Mouse (Mus musculus) liver, embryonic 16.5 days (tissue): Measurements from ENCODE around the gene Sulf2. TPM values are rescaled to one million over a fixed set of nuclear protein-coding genes. Genes with fewer than 3 reads are reported as not detected.

ENCODE experiments used
- ATAC-seq: fragments of 200-750 bp; cut with Nextera tagmentation; 2 replicates; pipeline ENCODE4 v1.8.0; 2017; ENCODE audit warnings: low read depth, mild to moderate bottlenecking, moderate number of reproducible peaks, moderate library complexity
- H3K27ac ChIP-seq: fragments of 300-500 bp; sonication (generic); 2 replicates; pipeline ENCODE4 v1.5.1; 2014; ENCODE audit warnings: mild to moderate bottlenecking, low read length
- H3K27me3 ChIP-seq: fragments of 300-500 bp; sonication (generic); 2 replicates; pipeline ENCODE4 v1.6.1; 2014; ENCODE audit warnings: low read depth, low read length, mixed read lengths; ENCODE audit not compliant: control insufficient read depth, insufficient read depth
- H3K36me3 ChIP-seq: fragments of 300-500 bp; sonication (generic); 2 replicates; pipeline ENCODE4 v1.6.1; 2014; ENCODE audit warnings: mild to moderate bottlenecking; ENCODE audit not compliant: control insufficient read depth, insufficient read depth
- H3K4me1 ChIP-seq: fragments of 300-500 bp; sonication (generic); 2 replicates; pipeline ENCODE4 v1.6.1; 2014; ENCODE audit warnings: low read depth, low read length, mixed read lengths; ENCODE audit not compliant: control insufficient read depth
- H3K4me2 ChIP-seq: fragments of 300-500 bp; sonication (generic); 2 replicates; pipeline ENCODE4 v1.6.1; 2014; ENCODE audit warnings: low read depth, low read length, mixed read lengths
- H3K4me3 ChIP-seq: fragments of 300-500 bp; sonication (generic); 2 replicates; pipeline ENCODE4 v1.5.1; 2014; ENCODE audit warnings: low read depth, mild to moderate bottlenecking, low read length
- H3K9ac ChIP-seq: fragments of 300-500 bp; sonication (generic); 2 replicates; pipeline ENCODE4 v1.6.1; 2014; ENCODE audit warnings: low read depth, low read length
- H3K9me3 ChIP-seq: fragments of 300-500 bp; sonication (generic); replicated peaks from 2 replicates; pipeline ENCODE4 v1.6.1; 2016; ENCODE audit warnings: low read length; ENCODE audit not compliant: control insufficient read depth
- WGBS: fragments of 180-500 bp; shearing (Covaris S2); extraction: QIAGEN DNeasy Blood & Tissue Kit; methylation state at CpG from one replicate; pipeline ENCODE4 v1.1.7; 2014; ENCODE audit not compliant: insufficient replicate concordance; 5-methylcytosine and 5-hydroxymethylcytosine counted together
- polyA plus RNA-seq: library from polyadenylated mRNA; unstranded; fragments of >200 nt; fragmentation: Nextera tagmentation; extraction: Ambion mirVana; gene quantifications from 2 replicates; pipeline ENCODE4 v1.2.1, GENCODE M21; 2015

Sulf2 gene
- polyA plus RNA-seq, 1 experiment from 2014 or later: 1.2 TPM

DNA sequence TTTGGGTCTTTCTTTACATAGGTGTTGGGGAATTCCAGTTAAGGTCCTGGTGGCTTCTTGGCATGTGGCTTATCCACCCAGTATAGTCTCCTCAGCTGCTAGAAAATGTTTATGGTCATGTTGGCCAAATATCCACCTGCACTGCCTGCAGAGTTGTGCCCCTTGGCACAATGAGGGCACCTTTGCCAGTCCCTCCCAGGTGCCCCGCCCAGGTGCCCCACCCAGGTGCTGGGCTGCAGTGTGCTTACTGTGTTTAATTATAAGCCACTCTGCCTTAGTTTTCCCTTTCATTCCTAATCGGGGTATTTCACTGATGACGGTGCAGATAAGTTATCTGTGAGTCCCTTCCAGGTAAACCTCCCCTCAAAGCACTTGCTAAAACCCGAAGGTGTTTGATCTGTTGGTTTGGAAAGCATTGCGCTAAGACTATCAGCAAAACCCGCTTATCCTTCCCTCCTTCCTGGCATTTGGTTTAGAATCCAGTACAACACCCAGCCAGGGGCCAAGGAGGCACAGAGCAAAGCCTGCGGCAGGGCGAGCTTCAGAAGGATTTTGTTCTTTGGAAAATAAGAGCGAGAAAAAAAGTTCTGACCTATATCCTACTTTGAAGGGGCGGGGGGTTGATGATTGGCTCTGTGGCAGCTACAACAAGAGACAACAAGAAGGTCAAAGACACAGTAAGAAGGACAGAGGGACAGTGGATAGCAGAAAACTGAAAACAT lies 7.4 kb downstream of the Sulf2 start:
- Histone ChIP-seq H3K27me3 (peaks cover 10% of the 10 kb centered on the region), H3K4me2 (no peak overlapping the region), H3K9me3 (no peaks in the 10 kb centered on the region), H3K4me1 (no peaks in the 10 kb centered on the region), H3K9ac (no peak overlapping the region), H3K36me3 (no peaks in the 10 kb centered on the region), H3K27ac (no peak overlapping the region), H3K4me3 (no peak overlapping the region)
- ATAC-seq: no peak
- WGBS: 55% methylated on average over 10 of the region's 10 CpGs

DNA sequence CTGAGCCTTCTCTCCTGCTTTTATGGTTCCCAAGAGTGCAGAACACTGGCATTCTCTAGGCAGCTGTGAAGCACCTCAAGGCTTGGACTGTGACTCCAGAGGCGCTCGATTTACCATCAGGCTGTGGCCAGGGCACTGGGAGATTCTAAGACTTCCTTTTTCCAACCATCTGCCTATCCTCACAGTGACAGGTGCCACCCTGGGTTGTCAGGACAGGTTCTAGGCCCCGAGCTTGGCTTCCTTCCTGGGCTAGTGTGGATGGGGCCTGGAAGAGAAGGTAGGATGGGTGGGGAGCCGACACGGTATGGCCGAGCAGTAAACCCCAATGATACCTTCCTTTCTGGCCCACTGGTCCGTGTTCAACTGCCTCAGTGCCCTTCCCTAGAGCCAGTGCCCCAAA lies 9.0 kb downstream of the Sulf2 start:
- WGBS: 57% methylated on average over 7 of the region's 7 CpGs

DNA sequence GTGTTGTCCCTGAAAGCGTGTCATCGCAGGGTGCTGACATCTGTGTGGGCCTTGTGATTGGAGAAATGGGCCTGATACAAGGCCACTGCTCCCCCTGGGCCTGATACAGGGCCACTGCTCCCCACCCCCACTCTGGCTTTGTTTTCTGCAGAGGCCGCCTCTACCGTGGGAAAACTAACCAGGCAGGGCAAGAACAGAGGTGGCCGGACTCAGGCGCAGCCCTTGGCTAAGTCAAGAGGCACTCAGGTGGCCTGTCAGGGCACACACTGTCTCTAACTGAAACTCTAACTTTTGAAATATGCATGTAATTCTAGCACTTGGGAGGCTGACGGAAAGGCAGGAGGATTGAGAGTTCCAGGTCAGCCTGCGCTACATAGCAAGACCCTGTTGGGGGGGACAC lies 10.4 kb downstream of the Sulf2 start:
- H3K27ac ChIP-seq: no peak overlapping the region
- 78% methylated on average over 8 of the region's 8 CpGs for WGBS
- H3K27me3 ChIP-seq: no peaks in the 10 kb centered on the region
- H3K9me3 ChIP-seq: no peaks in the 10 kb centered on the region
- H3K9ac ChIP-seq: no peak overlapping the region
- no peaks in the 10 kb centered on the region for H3K4me1 ChIP-seq
- no peak for ATAC-seq
- H3K36me3 ChIP-seq: no peaks in the 10 kb centered on the region
- H3K4me2 ChIP-seq: no peak overlapping the region
- no peak overlapping the region for H3K4me3 ChIP-seq

More for the DNA sequence above, 9.0 kb downstream of the Sulf2 start:
- Histone ChIP-seq H3K4me2 (no peak overlapping the region), H3K27ac (no peak overlapping the region), H3K9ac (no peak overlapping the region), H3K4me1 (no peaks in the 10 kb centered on the region), H3K36me3 (no peaks in the 10 kb centered on the region), H3K27me3 (no peaks in the 10 kb centered on the region), H3K4me3 (no peak overlapping the region), H3K9me3 (no peaks in the 10 kb centered on the region)
- ATAC-seq: no peak

DNA sequence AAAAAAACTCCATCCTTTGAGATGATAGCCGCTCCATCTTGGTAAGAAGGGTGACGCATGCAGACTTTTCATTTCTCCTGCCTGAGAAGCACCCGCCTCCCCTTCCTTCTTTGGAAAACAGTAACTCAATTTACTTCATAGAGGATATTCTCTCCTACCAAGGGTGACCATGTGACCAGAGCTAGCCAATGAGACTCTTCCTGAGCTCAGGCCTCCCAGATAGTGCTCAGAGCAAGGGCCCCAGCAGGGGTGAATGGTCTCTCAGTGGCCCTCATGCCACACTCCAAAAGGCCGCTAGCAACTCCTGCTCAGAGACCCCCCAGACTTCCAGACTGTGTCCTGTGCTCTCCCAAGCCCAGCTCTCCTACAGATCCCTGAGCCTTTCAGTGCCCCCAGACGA lies 11.6 kb downstream of the Sulf2 start:
- Histone ChIP-seq H3K4me2 (no peak overlapping the region), H3K9ac (no peak overlapping the region), H3K4me3 (no peak overlapping the region), H3K27ac (no peak overlapping the region), H3K9me3 (no peaks in the 10 kb centered on the region), H3K4me1 (no peaks in the 10 kb centered on the region), H3K36me3 (no peaks in the 10 kb centered on the region), H3K27me3 (no peaks in the 10 kb centered on the region)
- ATAC-seq: no peak
- 72% methylated on average over 5 of the region's 5 CpGs for WGBS

DNA sequence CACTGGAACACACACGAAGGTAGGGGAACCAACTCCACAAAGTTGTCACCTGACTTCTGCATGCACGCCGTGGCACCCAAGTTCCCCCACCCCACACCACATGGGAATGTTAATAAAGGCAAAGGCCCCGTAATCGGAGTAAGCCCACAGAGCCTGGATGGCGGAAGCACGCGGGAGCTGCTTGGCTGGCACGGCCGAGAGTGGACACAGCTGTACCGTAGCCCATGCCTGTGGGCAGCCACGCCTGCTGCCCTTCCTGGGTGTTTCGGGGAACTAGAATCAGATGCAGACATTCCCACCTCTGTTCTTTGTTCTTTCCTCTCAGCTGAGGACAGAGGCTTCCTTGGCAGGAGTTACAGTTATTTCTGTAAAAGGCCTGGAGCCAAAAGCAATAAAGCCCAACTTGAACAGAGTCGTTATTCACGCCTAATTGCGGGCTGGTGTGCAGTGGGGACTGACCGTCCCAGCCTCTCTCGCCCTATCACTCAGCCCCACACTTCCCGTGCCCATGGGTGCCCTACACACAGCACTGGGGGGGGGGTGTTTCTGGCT lies 12.8 kb downstream of the Sulf2 start:
- Histone ChIP-seq H3K4me1 (no peaks in the 10 kb centered on the region), H3K36me3 (no peaks in the 10 kb centered on the region), H3K9ac (no peak overlapping the region), H3K27me3 (no peaks in the 10 kb centered on the region), H3K4me3 (no peak overlapping the region), H3K4me2 (no peak overlapping the region), H3K27ac (no peak overlapping the region), H3K9me3 (no peaks in the 10 kb centered on the region)
- no peak for ATAC-seq
- WGBS: 60% methylated on average over 19 of the region's 19 CpGs

DNA sequence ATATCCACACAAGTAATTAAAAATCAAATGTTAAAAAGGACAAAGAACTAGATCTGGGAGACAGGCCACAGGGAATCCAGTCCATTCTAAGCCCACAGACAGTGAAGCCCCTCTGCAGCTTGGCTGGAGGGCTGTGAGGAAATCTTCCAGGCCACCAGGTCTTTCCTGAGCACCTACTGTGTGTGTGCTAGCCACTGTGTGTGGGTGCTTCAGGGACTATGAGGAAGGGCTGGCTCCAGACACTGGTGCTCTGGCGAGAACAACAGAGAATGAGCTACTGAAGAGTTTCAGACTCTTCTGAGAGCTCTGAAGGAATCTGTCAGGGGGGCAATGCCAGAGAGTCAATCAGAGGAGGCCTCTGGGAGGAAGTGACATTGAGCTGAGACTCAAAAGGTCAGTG lies 13.6 kb downstream of the Sulf2 start:
- no peak overlapping the region for H3K27ac ChIP-seq
- no peak for ATAC-seq
- no peaks in the 10 kb centered on the region for H3K9me3 ChIP-seq
- H3K9ac ChIP-seq: no peak overlapping the region
- WGBS: 30% methylated on average over 1 of the region's 1 CpGs
- H3K4me3 ChIP-seq: no peak overlapping the region
- H3K27me3 ChIP-seq: no peaks in the 10 kb centered on the region
- H3K4me1 ChIP-seq: no peaks in the 10 kb centered on the region
- H3K36me3 ChIP-seq: no peaks in the 10 kb centered on the region
- no peak overlapping the region for H3K4me2 ChIP-seq

DNA sequence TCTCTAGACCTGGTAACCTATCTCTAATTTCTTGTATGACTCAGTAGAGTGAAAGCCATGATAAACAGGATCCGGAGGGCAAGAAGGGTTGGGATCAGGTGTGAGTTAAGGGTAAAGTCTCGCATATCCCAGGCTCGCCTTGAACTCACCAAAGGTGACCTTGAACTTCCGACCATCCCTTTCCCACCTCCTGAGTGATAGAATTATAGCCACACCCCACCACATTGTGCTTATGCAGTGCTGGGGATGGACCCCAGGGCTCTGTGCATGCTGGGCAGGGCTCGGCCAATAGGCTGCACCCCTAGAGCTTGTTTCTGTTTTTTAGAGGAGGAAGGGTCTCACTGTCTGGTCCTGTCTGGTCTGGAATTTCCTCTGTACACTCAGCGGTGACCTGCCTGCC lies 14.4 kb downstream of the Sulf2 start:
- 63% methylated on average over 6 of the region's 6 CpGs for WGBS
- Histone ChIP-seq H3K4me3 (no peak overlapping the region), H3K9ac (no peak overlapping the region), H3K27me3 (no peaks in the 10 kb centered on the region), H3K4me1 (no peaks in the 10 kb centered on the region), H3K9me3 (no peaks in the 10 kb centered on the region), H3K4me2 (no peak overlapping the region), H3K27ac (no peak overlapping the region), H3K36me3 (no peaks in the 10 kb centered on the region)
- no peak for ATAC-seq

DNA sequence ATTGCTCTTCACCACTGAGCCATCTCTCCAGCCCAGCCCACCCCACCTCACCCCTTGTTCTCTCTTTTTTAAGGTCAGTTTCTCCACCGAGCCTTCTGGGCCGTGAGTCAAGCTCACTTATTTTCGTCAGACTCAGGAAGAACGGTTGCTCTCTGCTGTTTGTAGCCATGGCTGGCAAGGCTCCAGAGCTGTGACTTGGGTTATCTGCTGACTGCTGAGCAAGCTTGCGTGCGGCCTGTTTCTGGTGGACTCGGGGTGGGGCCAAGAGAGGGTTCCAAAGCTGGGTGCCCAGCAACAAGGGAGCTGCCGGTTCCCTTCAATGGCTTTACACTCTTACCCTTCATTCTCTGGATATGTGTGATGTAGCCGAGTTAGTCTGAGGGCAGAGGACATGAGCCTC lies 15.0 kb downstream of the Sulf2 start:
- Histone ChIP-seq H3K4me2 (no peak overlapping the region), H3K27me3 (no peaks in the 10 kb centered on the region), H3K27ac (no peak overlapping the region), H3K9me3 (no peaks in the 10 kb centered on the region), H3K9ac (no peak overlapping the region), H3K36me3 (no peaks in the 10 kb centered on the region), H3K4me3 (no peak overlapping the region), H3K4me1 (no peaks in the 10 kb centered on the region)
- WGBS: 55% methylated on average over 9 of the region's 9 CpGs
- no peak for ATAC-seq

DNA sequence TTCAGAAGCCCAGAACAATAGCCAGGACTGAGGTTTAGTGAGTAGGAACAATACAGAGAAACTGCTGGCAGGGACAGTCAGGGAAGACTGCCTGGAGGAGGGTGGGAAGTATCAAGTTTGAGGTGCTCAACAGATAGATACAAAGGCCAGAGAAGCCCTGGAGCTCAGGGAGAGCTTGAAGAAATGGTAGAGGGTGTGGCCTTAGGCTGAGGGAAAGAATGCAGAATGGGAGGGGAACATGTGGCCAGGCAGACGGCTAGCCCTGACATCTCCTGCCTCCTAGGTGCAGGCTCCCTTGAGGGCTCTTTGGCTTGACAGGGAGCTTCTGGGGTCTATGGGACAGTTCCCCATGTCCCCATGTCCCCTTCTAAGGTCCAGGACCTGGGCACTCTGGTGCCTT lies 17.2 kb downstream of the Sulf2 start:
- H3K9me3 ChIP-seq: no peaks in the 10 kb centered on the region
- no peaks in the 10 kb centered on the region for H3K27me3 ChIP-seq
- H3K4me3 ChIP-seq: no peak overlapping the region
- no peaks in the 10 kb centered on the region for H3K36me3 ChIP-seq
- no peaks in the 10 kb centered on the region for H3K4me1 ChIP-seq
- no peak overlapping the region for H3K9ac ChIP-seq
- H3K4me2 ChIP-seq: no peak overlapping the region
- no peak for ATAC-seq
- H3K27ac ChIP-seq: no peak overlapping the region
- WGBS: 36% methylated on average over 1 of the region's 1 CpGs
